Mouse (Mus musculus): Measurements from ENCODE around the gene Usp38. TPM values are rescaled to one million over a fixed set of nuclear protein-coding genes. Genes with fewer than 3 reads are reported as not detected.

Usp38 gene
- polyA plus RNA-seq, 1 experiment: 11.4 TPM

DNA sequence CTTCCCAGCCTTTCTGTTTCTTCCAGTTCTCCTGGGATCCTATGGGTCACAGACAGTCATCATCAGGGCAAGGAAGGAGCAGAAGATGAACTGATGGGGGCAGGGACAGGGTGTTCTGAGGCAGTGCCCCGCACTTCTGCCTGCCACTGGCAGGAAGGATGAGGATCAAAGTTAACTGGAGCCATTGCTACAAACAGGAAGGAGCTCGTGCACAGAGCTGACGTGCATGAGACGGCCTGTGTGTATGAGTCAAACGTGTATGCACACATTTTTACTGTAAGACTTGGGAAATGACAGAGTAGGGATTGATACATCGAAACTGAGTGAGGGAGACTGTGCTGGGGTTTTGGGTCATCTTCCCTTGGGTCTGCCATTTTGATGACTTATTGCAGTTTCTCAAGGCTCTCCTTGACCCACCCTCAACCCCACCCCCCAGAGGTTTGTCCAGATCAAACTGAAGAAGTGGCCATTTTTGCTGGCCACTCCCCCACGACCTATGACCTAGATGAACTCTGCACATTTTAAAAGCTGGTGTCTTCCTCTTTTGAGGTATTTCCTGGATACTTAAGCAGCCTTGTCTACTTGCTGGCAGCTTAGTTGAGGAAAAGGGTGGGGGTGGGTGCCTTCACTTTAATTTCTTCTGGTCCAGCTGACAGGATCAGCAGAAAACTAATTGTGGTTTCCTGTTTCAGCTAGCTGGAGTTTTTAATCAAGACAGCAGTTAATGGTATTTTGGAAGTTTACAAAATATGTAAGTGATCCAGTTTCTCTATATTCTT is 66.1 kb downstream of the Usp38 start:
- TF ChIP-seq POLR2A (IDR thresholded peaks at IDR 0.05; ENCODE audit: extremely low read depth, insufficient read depth, low read length) (no peak), CTCF (IDR thresholded peaks at IDR 0.05; ENCODE audit: extremely low read depth, insufficient read depth, low read length) (no peak)
- H3K4me1 ChIP-seq (ENCODE audit: control insufficient read depth, insufficient read depth, low read length): no peaks in the 10 kb centered on the region; the same call in 1 of the 2 replicates
- no peak overlapping the region for H3K27ac ChIP-seq (ENCODE audit: insufficient read depth, low read length)
- no peak overlapping the region for H3K4me3 ChIP-seq (ENCODE audit: insufficient read depth, low read length)

DNA sequence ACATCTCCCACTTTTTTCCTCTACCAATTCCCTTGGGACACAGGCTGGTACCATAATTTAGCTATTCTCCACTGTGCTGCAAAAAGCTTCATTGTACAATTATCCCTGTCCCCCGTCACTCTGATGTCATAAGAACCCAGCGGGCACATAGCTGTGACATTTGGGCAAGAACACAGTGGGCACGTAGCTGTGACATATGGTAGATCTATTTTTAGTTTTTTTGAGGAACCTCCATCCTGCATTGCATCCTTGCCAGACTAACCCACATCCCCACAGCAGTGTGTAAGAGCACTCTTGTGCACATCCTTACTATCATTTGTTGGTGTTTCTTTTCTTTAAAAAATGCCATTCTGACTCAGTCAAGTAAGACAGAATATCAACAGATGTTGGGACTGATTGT is 71.0 kb downstream of the Usp38 start:
- no peak for TF ChIP-seq POLR2A (IDR thresholded peaks at IDR 0.05; ENCODE audit: extremely low read depth, insufficient read depth, low read length)
- TF ChIP-seq CTCF (IDR thresholded peaks at IDR 0.05; ENCODE audit: extremely low read depth, insufficient read depth, low read length): no peak
- no peak overlapping the region for H3K4me3 ChIP-seq (ENCODE audit: insufficient read depth, low read length)
- no peaks in the 10 kb centered on the region; the same call in 1 of the 2 replicates for H3K4me1 ChIP-seq (ENCODE audit: control insufficient read depth, insufficient read depth, low read length)
- no peak overlapping the region for H3K27ac ChIP-seq (ENCODE audit: insufficient read depth, low read length)

GRCm38 (mm10) chr8:80941621-80942020 is 73.1 kb downstream of the Usp38 start:
- Histone ChIP-seq H3K4me3 (ENCODE audit: insufficient read depth, low read length) (no peak overlapping the region), H3K27ac (ENCODE audit: insufficient read depth, low read length) (no peak overlapping the region), H3K4me1 (ENCODE audit: control insufficient read depth, insufficient read depth, low read length) (no peaks in the 10 kb centered on the region; the same call in 1 of the 2 replicates)
- TF ChIP-seq CTCF (IDR thresholded peaks at IDR 0.05; ENCODE audit: extremely low read depth, insufficient read depth, low read length): no peak
- no peak for TF ChIP-seq POLR2A (IDR thresholded peaks at IDR 0.05; ENCODE audit: extremely low read depth, insufficient read depth, low read length)

DNA sequence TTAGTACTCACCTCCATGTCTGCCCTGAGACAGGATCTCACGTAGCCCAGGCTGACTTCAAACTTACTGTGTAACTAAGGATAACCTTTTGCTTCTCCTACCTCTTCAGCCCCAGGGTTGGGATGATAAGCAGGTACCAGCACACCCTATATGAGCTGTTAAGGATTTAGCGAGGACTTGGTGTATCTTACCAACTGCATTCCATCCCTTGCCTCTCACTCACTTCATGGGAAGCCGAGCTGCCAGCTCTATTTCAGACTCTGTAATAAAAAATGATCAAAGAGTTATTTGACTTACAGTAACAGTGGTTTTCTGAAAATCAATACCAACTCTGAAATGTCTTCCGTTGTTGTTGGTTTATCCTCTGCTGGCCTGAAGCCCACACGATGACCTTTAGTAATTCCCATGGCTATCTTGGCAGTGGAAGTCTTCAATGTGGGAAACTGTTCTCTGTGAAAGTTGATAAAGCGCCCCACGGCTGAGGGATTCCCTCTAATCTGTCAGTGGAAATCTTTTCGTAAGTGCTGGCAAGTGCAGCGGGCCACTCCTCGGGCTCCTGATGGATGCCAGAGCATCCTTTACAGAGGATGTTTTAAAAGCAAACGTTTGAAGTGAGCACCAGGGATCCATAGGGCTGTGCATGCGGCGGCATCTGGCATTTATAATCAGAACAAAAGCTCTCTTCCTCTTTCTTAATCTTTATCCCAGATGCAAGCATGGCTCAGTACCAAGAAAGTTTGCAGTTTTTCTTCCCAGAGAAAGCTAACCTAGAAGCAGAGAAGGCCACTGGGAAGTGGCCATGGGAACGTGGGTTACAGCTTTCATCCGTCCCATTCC is 76.7 kb downstream of the Usp38 start:
- no peak overlapping the region for H3K27ac ChIP-seq (ENCODE audit: insufficient read depth, low read length)

More for the DNA sequence above, 76.7 kb downstream of the Usp38 start:
- no peak for TF ChIP-seq POLR2A (IDR thresholded peaks at IDR 0.05; ENCODE audit: extremely low read depth, insufficient read depth, low read length)
- no peak for TF ChIP-seq CTCF (IDR thresholded peaks at IDR 0.05; ENCODE audit: extremely low read depth, insufficient read depth, low read length)
- Histone ChIP-seq H3K4me1 (ENCODE audit: control insufficient read depth, insufficient read depth, low read length) (no peaks in the 10 kb centered on the region), H3K4me3 (ENCODE audit: insufficient read depth, low read length) (no peak overlapping the region)

Other genes starting within 250 kb of the Usp38 start
- 21.3 and 25.9 TPM in 2 replicates for gene Gab1, start 134.4 kb downstream of the Usp38 start, polyA plus RNA-seq (2012; rRNA removed)

Measured in cortical plate, adult 2 months (tissue).